Mouse (Mus musculus) stomach, postnatal 0 days (tissue): ENCODE measurements at regions not wholly inside any gene's neighbourhood (a gene's known extent, or its start where the extent isn't known, plus 50 kb on each side); places are given as distances from the start of the nearest gene placed in this dataset.

Experiments used
- ATAC-seq: fragments of 200-750 bp; cut with Nextera tagmentation; 2 replicates; pipeline ENCODE4 v1.8.0; 2017; ENCODE audit not compliant: low FRiP score, low TSS enrichment
- DNase-seq: peaks from one replicate; pipeline ENCODE4 v3.0.0-alpha.2; 2016; ENCODE audit warnings: low spot score
- H3K27ac ChIP-seq: fragments of 300-500 bp; sonication (generic); replicated peaks from 2 replicates; pipeline ENCODE4 v1.5.1; 2014; ENCODE audit warnings: mild to moderate bottlenecking, control low read depth
- H3K27me3 ChIP-seq: fragments of 300-500 bp; sonication (generic); 2 replicates; pipeline ENCODE4 v1.6.1; 2014; ENCODE audit warnings: low read length; ENCODE audit not compliant: control insufficient read depth, insufficient read depth
- H3K36me3 ChIP-seq: fragments of 300-500 bp; sonication (generic); 2 replicates; pipeline ENCODE4 v1.6.1; 2014; ENCODE audit warnings: low read length, mixed read lengths; ENCODE audit not compliant: control insufficient read depth, insufficient read depth
- H3K4me1 ChIP-seq: fragments of 300-500 bp; sonication (generic); replicated peaks from 2 replicates; pipeline ENCODE4 v1.6.1; 2014; ENCODE audit warnings: antibody characterized with exemption; ENCODE audit not compliant: control insufficient read depth, insufficient read depth
- H3K4me2 ChIP-seq: fragments of 300-500 bp; sonication (generic); replicated peaks from 2 replicates; pipeline ENCODE4 v1.6.1; 2014; ENCODE audit warnings: low read depth, mild to moderate bottlenecking, control low read depth, moderate library complexity
- H3K4me3 ChIP-seq: fragments of 300-500 bp; sonication (generic); 2 replicates; pipeline ENCODE4 v1.5.1; 2014; ENCODE audit warnings: low read depth, low read length, control low read depth
- H3K9ac ChIP-seq: fragments of 300-500 bp; sonication (generic); 2 replicates; pipeline ENCODE4 v1.6.1; 2014; ENCODE audit warnings: mild to moderate bottlenecking, low read length, control low read depth, mixed read lengths
- H3K9me3 ChIP-seq: fragments of 300-500 bp; sonication (generic); 2 replicates; pipeline ENCODE4 v1.6.1; 2016; ENCODE audit warnings: low read length; ENCODE audit not compliant: control insufficient read depth
- CTCF ChIP-seq: IDR thresholded peaks from 2 replicates; pipeline ENCODE4 v1.5.1; 2016; ENCODE audit warnings: antibody characterized with exemption, low read depth, mild to moderate bottlenecking, moderate library complexity
- EP300 ChIP-seq: optimal IDR thresholded peaks from 2 replicates; pipeline ENCODE3; 2016; ENCODE audit warnings: antibody characterized with exemption
- WGBS: fragments of 180-500 bp; shearing (Covaris S2); extraction: QIAGEN DNeasy Blood & Tissue Kit; methylation state at CpG from one replicate; pipeline ENCODE4 v1.1.7; 2014; 5-methylcytosine and 5-hydroxymethylcytosine counted together

- H3K27me3 ChIP-seq = no peaks in the 10 kb centered on the region
- WGBS = 56% methylated on average over 4 of the region's 4 CpGs
- no peak overlapping the region for H3K4me2 ChIP-seq
- H3K9me3 ChIP-seq = no peaks in the 10 kb centered on the region
- DNase-seq (no peak), ATAC-seq (no peak)
- H3K27ac ChIP-seq = no peak overlapping the region
- H3K36me3 ChIP-seq = no peaks in the 10 kb centered on the region
- H3K9ac ChIP-seq = no peak overlapping the region
- no peaks in the 10 kb centered on the region for H3K4me1 ChIP-seq
- TF ChIP-seq EP300 (no peak), CTCF (no peak)
- H3K4me3 ChIP-seq = no peak overlapping the region
These were observed 191.9 kb downstream of the Maf start for GRCm38 (mm10) chr8:115515647-115516046.

GRCm38 (mm10) chr8:115514485-115514884, 193.1 kb downstream of the Maf start:
- no peak overlapping the region for H3K4me2 ChIP-seq
- no peak for DNase-seq
- no peak overlapping the region for H3K9ac ChIP-seq
- H3K36me3 ChIP-seq = no peaks in the 10 kb centered on the region
- no peaks in the 10 kb centered on the region for H3K9me3 ChIP-seq
- no peak overlapping the region for H3K4me3 ChIP-seq
- no peaks in the 10 kb centered on the region for H3K27me3 ChIP-seq
- 67% methylated on average over 3 of the region's 3 CpGs for WGBS
- no peak overlapping the region for H3K27ac ChIP-seq
- TF ChIP-seq CTCF = no peak
- no peak for TF ChIP-seq EP300
- no peaks in the 10 kb centered on the region for H3K4me1 ChIP-seq
- ATAC-seq = no peak

GRCm38 (mm10) chr8:115507180-115507579, 200.4 kb downstream of the Maf start:
- Histone ChIP-seq H3K4me1 (no peaks in the 10 kb centered on the region), H3K36me3 (no peaks in the 10 kb centered on the region), H3K4me3 (no peak overlapping the region), H3K27ac (no peak overlapping the region), H3K9ac (no peak overlapping the region), H3K27me3 (no peaks in the 10 kb centered on the region), H3K4me2 (no peak overlapping the region), H3K9me3 (no peaks in the 10 kb centered on the region)
- ATAC-seq (no peak), DNase-seq (no peak)
- WGBS = 94% methylated on average over 4 of the region's 4 CpGs
- TF ChIP-seq CTCF (no peak), EP300 (no peak)

- no peaks in the 10 kb centered on the region for H3K4me1 ChIP-seq
- 67% methylated on average over 10 of the region's 10 CpGs for WGBS
- no peaks in the 10 kb centered on the region for H3K36me3 ChIP-seq
- TF ChIP-seq EP300 (no peak), CTCF (no peak)
- no peak overlapping the region for H3K27ac ChIP-seq
- no peak for ATAC-seq
- H3K9ac ChIP-seq = no peak overlapping the region
- no peak overlapping the region for H3K4me2 ChIP-seq
- H3K9me3 ChIP-seq = no peaks in the 10 kb centered on the region
- no peak overlapping the region for H3K4me3 ChIP-seq
- DNase-seq = no peak
- H3K27me3 ChIP-seq = no peaks in the 10 kb centered on the region
These were observed 200.9 kb downstream of the Maf start for GRCm38 (mm10) chr8:115506741-115507140.

GRCm38 (mm10) chr8:115496016-115496415, 211.6 kb downstream of the Maf start:
- Histone ChIP-seq H3K4me2 (no peak overlapping the region), H3K4me1 (no peaks in the 10 kb centered on the region), H3K27me3 (no peaks in the 10 kb centered on the region), H3K9me3 (no peaks in the 10 kb centered on the region), H3K27ac (no peak overlapping the region), H3K36me3 (no peaks in the 10 kb centered on the region), H3K9ac (no peak overlapping the region), H3K4me3 (no peak overlapping the region)
- DNase-seq = no peak
- TF ChIP-seq EP300 (no peak), CTCF (no peak)
- no peak for ATAC-seq
- 75% methylated on average over 1 of the region's 1 CpGs for WGBS

GRCm38 (mm10) chr8:115494353-115494752, 213.2 kb downstream of the Maf start:
- H3K9me3 ChIP-seq = no peaks in the 10 kb centered on the region
- 81% methylated on average over 8 of the region's 8 CpGs for WGBS
- H3K9ac ChIP-seq = no peak overlapping the region
- H3K27ac ChIP-seq = no peak overlapping the region
- no peak overlapping the region for H3K4me3 ChIP-seq
- no peak overlapping the region for H3K4me2 ChIP-seq
- TF ChIP-seq CTCF (no peak), EP300 (no peak)
- ATAC-seq = no peak
- no peaks in the 10 kb centered on the region for H3K27me3 ChIP-seq
- DNase-seq = no peak
- H3K4me1 ChIP-seq = no peaks in the 10 kb centered on the region
- H3K36me3 ChIP-seq = no peaks in the 10 kb centered on the region
